Mouse (Mus musculus) C3H10T1/2 (cell line): ENCODE results near the gene Pqlc2. TPM values are rescaled to one million over a fixed set of nuclear protein-coding genes. Genes with fewer than 3 reads are reported as not detected.

Source experiments
- polyA plus RNA-seq, 2 experiments: library from polyadenylated mRNA; unstranded; fragments of >200 nt; fragmentation: generic; extraction: Trizol; gene quantifications; one replicate each; pipeline ENCODE4 v1.2.1; 2012; ENCODE audit warnings: missing spikeins in 2 of 2

The Pqlc2 gene
- 1 to 10 TPM; 4.3 to 4.9 TPM for polyA plus RNA-seq

DNA sequence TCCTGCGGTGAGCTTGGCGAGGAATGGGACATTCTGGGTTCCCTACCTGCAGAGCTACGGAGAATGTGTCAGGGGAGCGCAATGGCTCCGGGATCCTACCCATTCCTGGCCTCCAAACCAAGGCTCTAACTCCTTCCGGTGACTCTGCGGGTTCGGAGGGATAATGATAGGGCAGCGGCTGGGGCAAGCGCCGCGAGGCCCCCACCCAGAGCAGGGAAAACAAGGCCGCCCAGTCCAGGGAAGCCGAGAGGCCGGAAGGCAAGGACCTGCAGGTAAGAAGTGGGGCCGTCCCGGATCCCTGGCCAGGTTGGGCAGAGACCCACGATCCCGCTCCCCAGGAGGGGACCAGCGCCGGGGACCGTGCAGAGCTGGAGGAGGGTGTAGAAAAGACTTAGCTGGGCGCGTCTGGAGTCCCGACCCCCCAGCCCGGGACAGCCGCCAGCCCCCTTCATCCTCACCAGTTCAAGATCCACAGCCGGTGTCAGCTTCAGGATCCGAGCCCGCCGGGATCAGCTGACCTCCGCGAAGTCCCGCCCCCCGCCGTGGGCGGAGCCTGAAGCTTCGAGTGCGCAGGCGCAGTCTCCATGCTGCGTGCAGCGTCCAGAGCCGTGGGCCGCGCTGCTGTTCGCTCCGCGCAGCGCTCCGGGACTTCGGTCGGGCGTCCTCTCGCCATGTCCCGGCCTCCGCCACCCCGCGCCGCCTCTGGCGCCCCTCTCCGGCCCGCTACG, at the start of gene Pqlc2, which contains the start of gene Akr7a5:
TSS of gene Pqlc2 (minus strand) at position 538 of the 728 bp plus-strand sequence.
TSS of gene Akr7a5 (plus strand) at position 574 of the 728 bp plus-strand sequence.

DNA sequence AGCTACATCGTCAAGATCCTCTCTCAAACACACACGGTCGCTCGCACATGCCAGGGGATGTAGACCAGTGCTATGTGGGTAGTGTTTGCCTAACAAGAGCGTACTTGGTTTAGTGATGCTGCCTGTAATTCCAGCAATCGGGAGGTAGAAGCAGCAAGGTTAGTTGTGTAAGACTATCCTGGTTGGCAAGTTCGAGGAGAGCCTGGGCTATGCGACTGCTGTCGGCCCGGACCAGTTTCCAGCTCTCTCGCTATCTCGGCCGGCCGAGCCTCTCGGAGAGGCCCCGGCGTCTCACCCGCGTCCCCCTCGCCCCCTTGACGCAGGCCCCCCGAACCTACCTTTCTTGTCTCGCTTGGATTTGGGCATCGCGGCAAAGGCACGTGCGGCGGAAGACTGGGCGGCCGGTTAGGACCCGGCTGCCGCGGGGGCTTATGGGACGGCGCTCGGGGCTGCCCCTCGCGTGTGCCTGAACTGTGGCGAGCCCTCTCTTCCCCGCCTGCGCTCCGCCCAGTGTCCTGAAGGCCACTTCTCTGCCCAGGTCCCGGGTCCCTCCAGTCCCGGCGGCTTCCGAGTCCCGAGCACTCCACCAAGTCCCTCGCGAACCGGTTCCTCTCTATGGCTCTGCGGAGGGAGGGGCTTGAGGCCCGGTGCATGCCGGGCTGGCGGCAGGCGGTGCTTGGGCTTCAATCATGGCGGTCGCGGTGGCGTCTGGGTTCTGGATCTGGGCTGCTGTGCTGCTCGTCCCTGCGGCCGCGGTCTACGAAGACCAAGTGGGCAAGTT, 41.6 kb upstream of the Pqlc2 start, which contains the start of the genes Mrto4, Emc1 and Ubr4:
TSS of gene Mrto4 (minus strand) at position 646 of the 781 bp plus-strand sequence.
TSS of gene Emc1 (plus strand) at position 657 of the 781 bp plus-strand sequence.
TSS of gene Ubr4 (plus strand) at position 679 of the 781 bp plus-strand sequence.

Other genes with a start within 250 kb of the Pqlc2 start
- under 1 TPM; 0.02 to 0.06 TPM for gene Htr6, start 235.1 kb downstream of the Pqlc2 start, polyA plus RNA-seq
- 10 to 100 TPM; 10.7 to 97.5 TPM for gene Nbl1, start 217.7 kb downstream of the Pqlc2 start, polyA plus RNA-seq
- gene Minos1, start 179.6 kb downstream of the Pqlc2 start, polyA plus RNA-seq: 100 to 1,000 TPM; 182 to 240 TPM
- gene Capzb, start 117.8 kb downstream of the Pqlc2 start, polyA plus RNA-seq: 100 to 1,000 TPM; 162 to 232 TPM
- 100 to 1,000 TPM; 108 to 114 TPM for gene Akr7a5, start within 50 bp of the Pqlc2 start, polyA plus RNA-seq
- gene Mrto4, start 41.9 kb upstream of the Pqlc2 start, polyA plus RNA-seq: 100 to 1,000 TPM in 1 of 2 experiments, 10 to 100 TPM in 1; 43.9 to 184 TPM
- 10 to 100 TPM in 1 of 2 experiments, 1 to 10 TPM in 1; 2.6 to 14.0 TPM for gene Emc1, start 41.9 kb upstream of the Pqlc2 start, polyA plus RNA-seq
- 100 to 1,000 TPM in 1 of 2 experiments, 10 to 100 TPM in 1; 33.5 to 111 TPM for gene Ubr4, start 41.9 kb upstream of the Pqlc2 start, polyA plus RNA-seq
- gene Iffo2, start 219.8 kb upstream of the Pqlc2 start, polyA plus RNA-seq: 1 to 10 TPM; 4.2 to 8.3 TPM